Mouse (Mus musculus): ENCODE data around the gene Lpp. TPM values are rescaled to one million over a fixed set of nuclear protein-coding genes. Genes with fewer than 3 reads are reported as not detected.

Lpp gene
- polyA plus RNA-seq, 1 experiment from 2014 or later = 45.3 TPM

DNA sequence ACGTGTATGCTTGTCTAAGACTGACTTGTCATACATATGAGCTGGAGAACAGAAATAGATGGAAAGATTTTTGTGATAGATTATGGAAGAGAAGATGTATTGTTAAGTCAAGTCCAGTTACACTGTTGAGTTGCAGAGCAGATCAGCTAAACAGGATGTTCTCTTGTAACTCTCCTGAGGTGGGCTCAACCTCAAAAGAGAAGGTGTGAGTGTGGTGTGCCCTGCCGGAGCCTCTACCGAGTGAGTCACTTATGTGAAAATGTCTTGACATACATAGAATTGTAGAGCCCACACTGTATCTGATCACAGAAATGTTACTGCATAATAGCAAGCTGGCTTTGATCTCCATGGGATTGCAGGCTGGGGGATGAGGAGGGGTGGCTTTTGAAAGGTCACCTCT is 310.9 kb downstream of the Lpp start:
- Histone ChIP-seq H3K4me1 (no peaks in the 10 kb centered on the region), H3K27me3 (ENCODE audit: low read depth, poor library complexity, severe bottlenecking) (no peaks in the 10 kb centered on the region), H3K9me3 (replicated peaks) (no peaks in the 10 kb centered on the region), H3K36me3 (no peaks in the 10 kb centered on the region), H3K27ac (no peak overlapping the region), H3K4me3 (no peak overlapping the region)
- DNase-seq (ENCODE audit: low spot score) = no peak
- WGBS = 94% methylated on average over 3 of the region's 3 CpGs

DNA sequence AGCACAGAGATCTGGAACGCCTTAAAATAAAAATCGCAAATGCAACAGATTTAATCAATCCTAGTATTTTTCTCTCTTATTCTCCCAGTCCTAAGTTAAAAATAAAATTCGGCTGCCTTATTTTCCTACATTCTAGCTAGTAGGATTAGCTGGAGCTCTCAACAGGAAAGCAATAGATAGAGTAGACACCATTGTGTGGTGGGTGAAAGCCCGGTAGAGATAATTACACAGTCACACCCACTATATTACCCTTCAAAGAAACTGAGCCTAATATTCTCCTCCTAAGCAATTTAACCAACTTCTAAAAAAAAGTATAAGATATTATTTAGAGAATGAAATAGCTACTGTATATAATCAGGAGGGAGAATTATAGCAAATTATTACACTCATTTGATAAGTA is 330.3 kb downstream of the Lpp start:
- H3K9me3 ChIP-seq (replicated peaks) = no peaks in the 10 kb centered on the region

DNA sequence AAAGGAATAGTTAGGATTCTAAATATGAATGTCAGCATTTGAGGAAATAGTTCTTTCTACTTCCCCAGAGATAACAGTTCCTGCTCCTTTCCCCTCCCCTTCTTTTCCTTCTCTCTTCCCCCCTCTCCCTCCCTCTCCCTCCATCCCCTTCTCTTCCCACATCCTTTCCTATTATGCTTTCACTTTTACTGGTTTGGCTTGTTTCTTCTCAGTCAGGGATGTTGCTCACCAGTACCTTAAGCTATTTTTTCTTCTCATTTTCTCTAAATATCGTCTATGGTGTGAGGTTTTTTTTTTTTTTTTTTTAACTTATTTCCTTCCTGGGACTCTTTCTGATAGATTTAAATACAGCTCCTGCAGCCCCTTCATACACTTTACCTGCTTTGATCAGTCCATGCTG is 339.4 kb downstream of the Lpp start:
- no peak overlapping the region for H3K4me3 ChIP-seq
- no peaks in the 10 kb centered on the region for H3K36me3 ChIP-seq
- no peaks in the 10 kb centered on the region for H3K27me3 ChIP-seq (ENCODE audit: low read depth, poor library complexity, severe bottlenecking)
- H3K4me1 ChIP-seq = peaks cover 7% of the 10 kb centered on the region
- H3K9me3 ChIP-seq (replicated peaks) = no peaks in the 10 kb centered on the region
- no peak overlapping the region for H3K27ac ChIP-seq
- DNase-seq (ENCODE audit: low spot score) = no peak
- WGBS = 76% methylated on average over 1 of the region's 1 CpGs

More for the DNA sequence above, 330.3 kb downstream of the Lpp start:
- Histone ChIP-seq H3K4me1 (no peaks in the 10 kb centered on the region), H3K4me3 (no peak overlapping the region), H3K27ac (no peak overlapping the region), H3K27me3 (ENCODE audit: low read depth, poor library complexity, severe bottlenecking) (no peaks in the 10 kb centered on the region), H3K36me3 (no peaks in the 10 kb centered on the region)
- no peak for DNase-seq (ENCODE audit: low spot score)
- 85% methylated on average over 4 of the region's 4 CpGs for WGBS

DNA sequence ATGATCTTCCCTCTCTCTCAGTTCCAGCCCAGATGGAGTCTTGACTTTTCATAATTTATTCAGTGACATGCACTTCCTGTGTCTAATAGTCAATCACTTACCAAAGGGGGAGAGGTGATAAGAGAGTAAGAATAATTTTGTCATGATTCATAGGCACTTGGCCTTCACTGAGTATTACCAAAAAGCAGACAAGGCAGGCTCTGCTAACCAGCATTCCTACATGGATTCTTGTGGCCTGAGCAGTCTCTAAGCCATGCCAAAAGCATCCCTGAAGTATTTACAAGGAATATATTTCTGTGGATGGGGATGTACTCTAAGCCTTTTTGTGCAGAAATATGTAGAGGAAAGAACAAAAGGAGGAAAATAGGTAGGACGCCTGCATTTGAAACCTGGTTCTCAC is 340.0 kb downstream of the Lpp start:
- no peaks in the 10 kb centered on the region for H3K9me3 ChIP-seq (replicated peaks)
- WGBS = 86% methylated on average over 1 of the region's 1 CpGs
- peaks cover 12% of the 10 kb centered on the region for H3K4me1 ChIP-seq
- no peak for DNase-seq (ENCODE audit: low spot score)
- no peaks in the 10 kb centered on the region for H3K36me3 ChIP-seq
- H3K4me3 ChIP-seq = no peak overlapping the region
- no peak overlapping the region for H3K27ac ChIP-seq
- H3K27me3 ChIP-seq (ENCODE audit: low read depth, poor library complexity, severe bottlenecking) = no peaks in the 10 kb centered on the region

DNA sequence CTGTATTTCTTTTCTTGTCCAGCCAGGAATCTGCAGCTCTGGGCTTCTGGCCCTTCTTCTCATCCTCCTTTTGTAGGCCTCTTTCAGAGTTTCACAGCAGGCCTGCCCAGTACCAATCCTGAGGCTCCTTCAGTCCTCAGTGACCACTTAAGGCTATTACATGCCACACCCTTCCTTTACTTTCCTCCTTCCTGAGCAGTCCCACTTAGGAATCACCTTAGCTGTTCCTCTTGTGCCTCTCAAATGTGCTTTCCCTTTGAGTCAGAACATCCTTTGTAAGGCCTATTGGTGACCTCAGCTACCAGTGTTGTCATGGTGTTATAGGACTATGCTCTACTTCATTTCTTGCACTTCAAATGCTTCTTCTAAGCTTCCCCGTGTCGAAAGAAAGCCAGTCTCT is 342.4 kb downstream of the Lpp start:
- 89% methylated on average over 2 of the region's 2 CpGs for WGBS
- no peaks in the 10 kb centered on the region for H3K36me3 ChIP-seq
- H3K27me3 ChIP-seq (ENCODE audit: low read depth, poor library complexity, severe bottlenecking) = no peaks in the 10 kb centered on the region
- peaks cover 12% of the 10 kb centered on the region for H3K4me1 ChIP-seq
- H3K9me3 ChIP-seq (replicated peaks) = no peaks in the 10 kb centered on the region
- DNase-seq (ENCODE audit: low spot score) = no peak
- no peak overlapping the region for H3K4me3 ChIP-seq
- H3K27ac ChIP-seq = no peak overlapping the region

DNA sequence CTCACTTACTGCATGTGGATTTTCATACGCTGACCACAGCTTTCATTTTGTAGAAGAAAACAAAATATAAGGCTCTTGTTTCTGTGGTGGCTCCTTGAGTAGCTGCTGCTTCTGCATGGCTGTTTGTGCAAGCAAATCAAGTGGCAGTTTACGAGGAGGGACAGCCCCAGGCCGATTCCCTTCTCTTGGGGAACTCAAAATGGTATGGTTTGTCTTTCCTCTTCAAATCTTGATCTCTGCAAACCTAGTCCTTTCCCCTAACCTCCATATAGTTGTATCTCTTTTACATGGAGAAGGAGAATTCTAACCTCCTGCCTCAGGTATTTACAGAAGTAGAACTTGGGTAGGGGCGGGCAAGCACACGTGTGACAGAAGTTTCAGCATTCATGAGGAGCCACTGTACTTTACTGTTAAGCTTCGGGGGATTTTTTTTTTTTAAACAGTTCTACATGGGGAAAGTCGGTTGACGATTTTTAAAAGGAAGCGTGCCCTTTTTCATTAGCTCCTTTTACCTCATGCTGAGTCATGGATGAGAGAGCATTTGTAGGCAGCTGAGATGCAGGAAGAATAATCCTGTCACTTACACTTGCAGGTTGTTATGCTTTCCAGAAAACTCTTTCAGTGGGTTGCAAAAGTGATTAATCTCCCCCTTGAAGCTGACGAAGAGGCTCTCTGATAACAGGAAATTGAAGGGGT is 344.2 kb downstream of the Lpp start:
- Histone ChIP-seq H3K27me3 (ENCODE audit: low read depth, poor library complexity, severe bottlenecking) (no peaks in the 10 kb centered on the region), H3K27ac (no peak overlapping the region), H3K9me3 (replicated peaks) (no peaks in the 10 kb centered on the region), H3K4me3 (no peak overlapping the region), H3K36me3 (no peaks in the 10 kb centered on the region), H3K4me1 (peaks cover 12% of the 10 kb centered on the region)
- 73% methylated on average over 10 of the region's 10 CpGs for WGBS
- no peak for DNase-seq (ENCODE audit: low spot score)

DNA sequence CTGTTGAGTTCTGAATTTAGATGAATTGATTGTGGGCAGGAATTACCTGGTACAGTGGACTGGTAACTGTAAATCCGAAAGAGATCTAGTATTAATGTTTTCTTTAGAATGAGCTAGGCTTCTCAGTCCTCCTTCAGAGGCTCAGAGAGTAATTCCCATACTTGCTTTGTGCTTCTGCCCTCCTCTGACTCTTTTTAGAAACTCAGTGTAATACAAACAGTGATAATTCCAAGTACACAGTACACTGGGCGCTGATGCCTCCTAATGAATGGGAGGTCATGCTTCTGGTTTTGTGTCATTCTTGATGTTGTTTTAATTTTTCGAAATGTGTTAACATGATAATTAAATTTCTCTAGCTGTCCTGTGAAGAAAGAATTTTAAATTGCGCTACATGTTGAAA is 347.4 kb downstream of the Lpp start:
- H3K27me3 ChIP-seq (ENCODE audit: low read depth, poor library complexity, severe bottlenecking) = no peaks in the 10 kb centered on the region
- no peak overlapping the region for H3K4me3 ChIP-seq
- H3K27ac ChIP-seq = no peak overlapping the region
- H3K4me1 ChIP-seq = peaks cover 12% of the 10 kb centered on the region
- DNase-seq (ENCODE audit: low spot score) = no peak
- H3K36me3 ChIP-seq = no peaks in the 10 kb centered on the region
- H3K9me3 ChIP-seq (replicated peaks) = no peaks in the 10 kb centered on the region
- WGBS = 95% methylated on average over 4 of the region's 4 CpGs

DNA sequence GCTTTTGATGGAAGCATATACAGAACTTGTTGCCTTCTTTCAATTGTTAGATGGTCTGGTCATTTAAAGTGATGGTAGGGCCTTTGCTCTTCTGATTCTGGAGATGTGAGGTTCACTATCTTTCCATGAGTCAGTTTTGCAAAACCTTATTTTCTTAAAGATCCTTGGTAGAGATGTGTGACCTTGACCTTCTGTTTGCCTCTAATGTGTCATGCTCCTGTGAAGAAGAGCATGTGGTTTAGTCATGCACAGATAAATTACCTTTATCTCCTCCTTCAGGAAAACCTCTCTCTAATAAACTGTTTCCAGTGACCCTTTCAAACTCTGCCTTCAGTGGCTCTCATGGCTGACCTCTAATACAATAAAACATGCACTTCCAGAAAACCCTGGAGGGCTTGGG is 356.5 kb downstream of the Lpp start:
- Histone ChIP-seq H3K4me1 (no peaks in the 10 kb centered on the region), H3K9me3 (replicated peaks) (no peaks in the 10 kb centered on the region), H3K36me3 (no peaks in the 10 kb centered on the region), H3K27ac (no peak overlapping the region), H3K4me3 (no peak overlapping the region), H3K27me3 (ENCODE audit: low read depth, poor library complexity, severe bottlenecking) (no peaks in the 10 kb centered on the region)
- DNase-seq (ENCODE audit: low spot score) = no peak

DNA sequence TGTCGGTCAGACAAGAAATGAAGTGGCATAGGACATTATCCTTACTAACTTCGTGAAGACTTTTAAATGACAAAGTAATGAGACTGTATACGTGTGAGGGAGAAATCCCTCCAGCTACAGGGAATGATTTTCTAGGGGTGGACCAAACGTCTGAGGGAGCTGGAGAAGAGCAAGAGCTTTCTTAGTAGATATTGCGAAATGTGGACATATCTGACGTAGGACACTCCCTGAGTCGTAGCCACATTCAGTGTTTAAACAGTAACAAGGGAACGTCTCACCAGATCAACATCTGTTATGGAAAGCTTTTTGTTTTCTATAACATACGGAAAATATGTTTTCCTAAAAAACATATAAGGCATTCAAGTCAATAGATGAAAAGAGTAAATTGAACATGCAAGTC is 362.8 kb downstream of the Lpp start:
- Histone ChIP-seq H3K9me3 (replicated peaks) (no peaks in the 10 kb centered on the region), H3K4me1 (no peaks in the 10 kb centered on the region), H3K27me3 (ENCODE audit: low read depth, poor library complexity, severe bottlenecking) (no peaks in the 10 kb centered on the region), H3K27ac (no peak overlapping the region), H3K36me3 (no peaks in the 10 kb centered on the region), H3K4me3 (no peak overlapping the region)
- DNase-seq (ENCODE audit: low spot score) = no peak
- 92% methylated on average over 9 of the region's 9 CpGs for WGBS

DNA sequence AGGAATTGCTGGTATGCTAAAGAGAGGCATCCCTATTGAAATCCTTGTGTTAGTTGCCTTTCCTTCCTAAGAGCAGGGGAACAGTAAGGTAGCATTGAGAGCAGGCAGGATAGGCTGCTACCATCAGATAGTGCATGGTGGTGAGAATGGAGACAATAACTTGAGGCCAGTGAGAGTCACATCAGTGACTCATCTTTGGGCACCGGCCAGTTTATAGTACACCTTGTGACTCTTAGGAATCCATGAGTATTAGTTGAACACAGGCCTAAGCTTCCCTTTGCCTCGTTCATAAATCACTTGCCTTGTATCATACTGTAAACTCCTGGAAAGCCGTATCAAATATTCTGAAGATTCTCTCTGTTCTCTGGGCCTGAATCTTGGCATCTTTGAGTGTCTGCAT is 372.7 kb downstream of the Lpp start:
- peaks cover 12% of the 10 kb centered on the region for H3K36me3 ChIP-seq
- H3K9me3 ChIP-seq (replicated peaks) = no peaks in the 10 kb centered on the region
- no peak for DNase-seq (ENCODE audit: low spot score)
- H3K4me1 ChIP-seq = no peaks in the 10 kb centered on the region
- no peak overlapping the region for H3K27ac ChIP-seq
- WGBS = 89% methylated on average over 3 of the region's 3 CpGs
- no peaks in the 10 kb centered on the region for H3K27me3 ChIP-seq (ENCODE audit: low read depth, poor library complexity, severe bottlenecking)
- no peak overlapping the region for H3K4me3 ChIP-seq

DNA sequence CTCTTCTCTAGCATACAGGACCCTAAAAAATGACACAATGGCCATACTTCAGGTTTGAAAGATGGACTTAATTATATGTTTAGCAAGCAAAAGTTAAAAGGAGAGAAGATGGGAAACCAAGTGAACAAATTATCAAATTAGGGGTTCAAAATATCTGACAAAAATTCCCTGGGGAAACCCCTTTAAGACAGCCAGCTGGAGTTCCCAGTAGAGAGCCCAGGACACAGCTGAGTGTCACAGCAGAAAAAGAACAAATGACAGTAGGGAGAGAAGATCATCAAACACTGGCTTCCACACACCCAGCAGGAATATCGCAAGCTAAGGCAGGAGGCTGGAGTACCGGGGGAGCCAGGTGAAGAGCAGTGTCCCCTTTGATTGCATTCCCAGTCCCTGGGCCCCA is 373.3 kb downstream of the Lpp start:
- Histone ChIP-seq H3K4me3 (no peak overlapping the region), H3K9me3 (replicated peaks) (no peaks in the 10 kb centered on the region), H3K36me3 (peaks cover 10% of the 10 kb centered on the region), H3K27ac (no peak overlapping the region), H3K4me1 (no peaks in the 10 kb centered on the region), H3K27me3 (ENCODE audit: low read depth, poor library complexity, severe bottlenecking) (no peaks in the 10 kb centered on the region)
- WGBS = 86% methylated on average over 2 of the region's 2 CpGs
- DNase-seq (ENCODE audit: low spot score) = no peak

DNA sequence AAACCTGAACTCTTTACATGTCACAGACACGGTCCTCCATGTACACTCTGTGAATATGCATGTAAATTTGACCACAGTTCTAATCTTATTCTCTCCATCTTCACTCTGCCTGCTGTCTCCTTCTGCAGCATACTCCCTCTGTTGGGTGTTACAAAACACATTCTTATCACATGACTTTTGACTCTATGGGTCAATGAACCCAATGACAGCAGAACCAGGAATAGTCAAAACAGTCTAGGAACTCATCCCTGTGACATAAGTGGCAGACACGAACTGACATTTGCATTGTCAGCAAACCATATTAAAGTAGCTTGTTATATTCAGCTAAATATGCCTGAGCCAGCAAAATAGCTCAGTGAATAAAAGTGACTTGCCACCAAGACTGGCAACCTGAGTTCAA is 383.7 kb downstream of the Lpp start:
- no peaks in the 10 kb centered on the region for H3K9me3 ChIP-seq (replicated peaks)
- WGBS = 91% methylated on average over 2 of the region's 2 CpGs
- no peak for DNase-seq (ENCODE audit: low spot score)
- no peak overlapping the region for H3K27ac ChIP-seq
- H3K4me3 ChIP-seq = no peak overlapping the region
- no peaks in the 10 kb centered on the region for H3K27me3 ChIP-seq (ENCODE audit: low read depth, poor library complexity, severe bottlenecking)
- H3K4me1 ChIP-seq = no peaks in the 10 kb centered on the region
- no peaks in the 10 kb centered on the region for H3K36me3 ChIP-seq

DNA sequence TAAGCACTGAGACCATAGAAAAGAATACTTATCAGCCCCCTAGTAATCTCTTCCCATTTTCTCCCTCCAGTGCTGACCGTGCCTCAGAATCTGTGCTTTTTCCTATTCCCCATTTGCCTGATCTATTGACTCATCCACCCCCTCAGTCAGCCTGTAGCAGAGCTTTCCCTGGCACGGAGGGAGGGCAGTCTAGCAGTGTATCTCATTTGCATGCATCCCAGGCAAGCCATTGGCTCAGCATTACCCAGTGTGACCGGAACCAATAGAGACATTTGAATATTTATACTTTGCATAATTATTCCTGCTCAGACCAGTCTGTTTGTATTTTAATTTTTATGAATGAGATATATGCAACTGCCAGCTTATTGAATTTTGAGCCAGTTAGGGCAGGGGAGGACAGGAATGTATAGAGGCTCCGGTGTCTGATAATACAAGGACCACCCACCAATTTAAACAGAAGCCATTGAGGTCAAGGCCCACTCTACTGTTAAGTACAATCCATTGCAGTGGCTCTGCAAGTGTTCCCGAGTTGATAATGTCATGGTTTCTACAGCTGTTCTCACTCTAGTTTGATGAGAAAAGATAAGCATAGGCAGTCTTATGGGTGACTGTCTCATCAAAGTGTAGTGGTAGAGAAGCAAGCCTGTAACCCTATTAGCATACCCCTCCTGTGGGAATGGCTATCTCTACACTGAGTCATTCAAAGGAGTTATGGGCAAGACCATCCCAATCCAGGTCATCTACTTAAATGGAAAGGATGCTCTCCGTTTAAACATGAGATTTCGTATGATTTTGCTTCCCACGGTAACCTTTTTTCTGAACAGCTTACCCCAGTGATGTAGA is 385.3 kb downstream of the Lpp start:
- no peaks in the 10 kb centered on the region for H3K4me1 ChIP-seq

More for the DNA sequence above, 385.3 kb downstream of the Lpp start:
- DNase-seq (ENCODE audit: low spot score) = no peak
- H3K27ac ChIP-seq = no peak overlapping the region
- no peaks in the 10 kb centered on the region for H3K36me3 ChIP-seq
- no peaks in the 10 kb centered on the region for H3K9me3 ChIP-seq (replicated peaks)
- H3K4me3 ChIP-seq = no peak overlapping the region
- WGBS = 89% methylated on average over 8 of the region's 8 CpGs
- no peaks in the 10 kb centered on the region for H3K27me3 ChIP-seq (ENCODE audit: low read depth, poor library complexity, severe bottlenecking)

All from limb, embryonic 10.5 days (tissue).